Mouse (Mus musculus): ENCODE results near the gene Dtnb. TPM values are rescaled to one million over a fixed set of nuclear protein-coding genes. Genes with fewer than 3 reads are reported as not detected.
A peak's percentile ranks its signal among the peaks of the same experiment; 100 is the strongest.

Gene Dtnb
- polyA plus RNA-seq, 1 experiment from 2014 or later = 36.0 TPM

DNA sequence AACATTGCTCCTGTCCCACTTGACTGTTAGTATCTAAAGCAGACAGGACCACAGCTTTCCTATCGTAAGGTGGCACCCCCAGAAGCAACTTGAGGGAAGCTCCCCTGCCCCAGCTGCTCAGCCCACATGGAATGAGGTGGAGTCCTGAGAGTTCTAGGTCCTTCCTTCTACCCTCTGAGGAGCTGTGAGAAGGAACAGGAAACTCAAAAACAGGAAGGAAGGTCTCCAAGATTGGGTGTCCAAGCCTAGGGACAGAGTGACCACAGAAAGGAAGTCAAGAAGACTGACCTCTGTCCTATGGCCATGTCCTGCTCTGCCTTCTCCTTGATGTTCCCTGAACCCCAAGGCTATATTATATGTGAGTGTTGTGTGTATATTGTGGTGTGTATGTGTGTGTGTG, 227.4 kb downstream of the Dtnb start:
- H3K4me2 ChIP-seq (replicated peaks; ENCODE audit: low read depth, low read length) = no peak overlapping the region
- H3K9me3 ChIP-seq (ENCODE audit: control insufficient read depth, low read length) = no peaks in the 10 kb centered on the region
- WGBS = 88% methylated on average over 1 of the region's 1 CpGs
- H3K27me3 ChIP-seq (ENCODE audit: control insufficient read depth, insufficient read depth, low read length) = 0 out of 2 replicates have a peak, but pooled peaks cover 4% of the 10 kb centered on the region
- H3K36me3 ChIP-seq (ENCODE audit: control insufficient read depth, insufficient read depth, low read length) = no peaks in the 10 kb centered on the region
- DNase-seq (ENCODE audit: low spot score) (no peak), ATAC-seq (ENCODE audit: low FRiP score) (no peak)
- H3K9ac ChIP-seq (ENCODE audit: low read depth, low read length) = no peak overlapping the region
- no peak overlapping the region for H3K27ac ChIP-seq (ENCODE audit: low read depth, low read length)
- H3K4me3 ChIP-seq (ENCODE audit: low read depth, low read length) = no peak overlapping the region
- no peaks in the 10 kb centered on the region for H3K4me1 ChIP-seq (replicated peaks; ENCODE audit: control insufficient read depth, insufficient read depth, low read length)

DNA sequence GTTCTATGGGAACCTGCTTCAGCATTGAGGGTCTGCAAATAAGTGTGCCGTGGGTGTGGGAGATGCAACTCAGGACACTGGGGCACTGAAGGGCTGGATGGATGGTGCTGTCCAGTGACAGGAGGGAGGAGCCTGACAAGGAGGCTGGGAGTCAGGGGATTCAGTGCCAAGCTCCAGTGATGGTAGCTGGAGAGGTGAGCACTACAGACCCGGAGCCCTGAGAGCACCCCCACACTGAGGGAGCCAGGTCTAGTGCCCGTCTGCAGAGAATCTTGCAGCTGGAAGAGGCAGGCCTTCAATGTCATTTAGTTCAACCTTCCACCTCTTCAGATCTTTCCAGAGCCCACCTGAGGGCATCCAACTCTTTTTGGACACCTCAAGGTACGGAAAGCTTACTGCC, 233.7 kb downstream of the Dtnb start, which contains the start of gene Dnmt3a:
Gene Dnmt3a (plus strand): TSS at position 156 of the 400 bp plus-strand sequence.
- Histone ChIP-seq H3K36me3 (ENCODE audit: control insufficient read depth, insufficient read depth, low read length) (no peaks in the 10 kb centered on the region), H3K27ac (ENCODE audit: low read depth, low read length) (peak within 1 kb of the TSS; percentile 76), H3K9ac (ENCODE audit: low read depth, low read length) (peak within 1 kb of the TSS; percentile 85), H3K9me3 (ENCODE audit: control insufficient read depth, low read length) (no peaks in the 10 kb centered on the region), H3K4me2 (replicated peaks; ENCODE audit: low read depth, low read length) (peak within 1 kb of the TSS; percentile 94), H3K4me1 (replicated peaks; ENCODE audit: control insufficient read depth, insufficient read depth, low read length) (no peaks in the 10 kb centered on the region; the same call in 1 of the 2 replicates), H3K27me3 (ENCODE audit: control insufficient read depth, insufficient read depth, low read length) (peaks cover 11% of the 10 kb centered on the region; the same call in 1 of the 2 replicates), H3K4me3 (ENCODE audit: low read depth, low read length) (peak within 1 kb of the TSS; percentile 78)
- WGBS = 22% methylated on average over 4 of the region's 4 CpGs
- DNase-seq (ENCODE audit: low spot score) (no peak), ATAC-seq (ENCODE audit: low FRiP score) (peak; percentile 28)

DNA sequence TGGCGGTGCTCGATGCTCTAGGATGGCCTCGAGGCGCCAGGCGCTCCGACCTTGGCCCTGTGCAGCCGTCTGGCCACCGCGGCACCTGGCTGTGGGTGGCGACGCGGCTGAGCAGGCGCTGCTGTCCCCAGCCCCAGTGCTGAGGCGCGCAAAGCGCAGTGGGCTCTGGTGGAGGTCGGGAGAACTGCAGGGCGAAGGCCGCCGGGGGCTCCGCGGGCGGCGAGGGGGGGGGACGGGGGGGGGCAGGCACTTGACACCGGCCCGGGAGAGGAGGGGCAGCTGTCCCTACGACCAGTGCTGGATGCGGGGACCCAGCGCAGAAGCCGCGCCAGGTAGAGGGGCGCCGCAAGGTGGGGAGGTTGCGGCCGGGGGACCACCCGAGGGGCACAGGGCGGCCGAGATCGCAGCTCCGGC, 234.1 kb downstream of the Dtnb start:
- under 1% methylated on average over 28 of the region's 41 CpGs for WGBS
- H3K9me3 ChIP-seq (ENCODE audit: control insufficient read depth, low read length) = no peaks in the 10 kb centered on the region
- peak overlapping the region; percentile 94 for H3K4me2 ChIP-seq (replicated peaks; ENCODE audit: low read depth, low read length)
- peak overlapping the region; percentile 78 for H3K4me3 ChIP-seq (ENCODE audit: low read depth, low read length)
- ATAC-seq (ENCODE audit: low FRiP score) (peak; percentile 87), DNase-seq (ENCODE audit: low spot score) (peak; percentile 79)
- no peaks in the 10 kb centered on the region for H3K36me3 ChIP-seq (ENCODE audit: control insufficient read depth, insufficient read depth, low read length)
- H3K27ac ChIP-seq (ENCODE audit: low read depth, low read length) = peak overlapping the region; percentile 76
- H3K4me1 ChIP-seq (replicated peaks; ENCODE audit: control insufficient read depth, insufficient read depth, low read length) = no peaks in the 10 kb centered on the region; the same call in 1 of the 2 replicates
- H3K9ac ChIP-seq (ENCODE audit: low read depth, low read length) = peak overlapping the region; percentile 85
- peaks cover 11% of the 10 kb centered on the region; the same call in 1 of the 2 replicates for H3K27me3 ChIP-seq (ENCODE audit: control insufficient read depth, insufficient read depth, low read length)

DNA sequence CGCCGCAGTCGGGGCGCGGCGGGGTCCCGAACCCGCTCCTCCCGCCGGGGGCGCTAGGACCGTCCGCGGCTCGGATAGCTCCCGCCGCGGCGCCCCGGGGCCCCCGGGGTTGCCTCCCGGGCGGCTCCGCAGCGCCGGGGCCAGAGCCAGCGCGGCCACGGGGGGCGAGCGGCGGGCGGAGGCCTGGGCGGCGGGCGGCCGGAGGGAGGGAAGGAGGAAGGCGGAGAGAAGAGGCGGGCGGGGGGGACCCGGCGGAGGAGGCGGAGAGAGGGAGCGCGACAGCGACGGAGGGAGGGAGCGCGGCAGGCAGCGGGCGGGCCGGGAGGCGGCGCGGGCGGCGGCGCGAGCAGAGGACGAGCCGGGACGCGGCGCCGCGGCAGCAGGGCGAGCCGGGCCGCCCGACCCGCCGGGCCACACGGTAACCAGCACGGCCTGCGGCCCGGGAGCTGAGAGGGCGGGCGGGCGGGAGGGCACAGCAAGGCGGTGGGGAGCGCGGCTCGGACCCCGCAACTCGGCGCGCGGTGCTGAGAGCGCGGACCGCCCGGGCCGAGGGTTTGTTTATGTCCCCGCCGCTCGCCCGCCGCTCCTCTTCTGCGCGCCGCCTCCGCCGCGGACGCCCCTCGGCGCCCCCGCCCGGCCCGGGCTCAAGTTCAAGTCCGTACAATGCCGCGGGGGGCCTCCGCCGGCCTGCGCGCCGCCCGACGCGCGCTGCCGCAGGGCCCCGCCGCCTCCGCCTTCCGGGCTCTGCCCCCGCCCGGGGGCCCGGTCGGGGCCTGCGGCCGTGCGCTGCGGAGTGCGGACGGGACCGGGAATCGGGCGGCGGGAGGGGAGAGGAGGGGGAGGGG, 234.7 kb downstream of the Dtnb start:
- peak overlapping the region; percentile 78 for H3K4me3 ChIP-seq (ENCODE audit: low read depth, low read length)
- H3K9me3 ChIP-seq (ENCODE audit: control insufficient read depth, low read length) = no peaks in the 10 kb centered on the region
- H3K36me3 ChIP-seq (ENCODE audit: control insufficient read depth, insufficient read depth, low read length) = no peaks in the 10 kb centered on the region
- peak overlapping the region; percentile 85 for H3K9ac ChIP-seq (ENCODE audit: low read depth, low read length)
- peaks cover 11% of the 10 kb centered on the region; the same call in 1 of the 2 replicates for H3K27me3 ChIP-seq (ENCODE audit: control insufficient read depth, insufficient read depth, low read length)
- ATAC-seq (ENCODE audit: low FRiP score) (peak; percentile 36), DNase-seq (ENCODE audit: low spot score) (peak; percentile 65)
- H3K27ac ChIP-seq (ENCODE audit: low read depth, low read length) = peak overlapping the region; percentile 76
- WGBS = 1% methylated on average over 16 of the region's 141 CpGs
- no peaks in the 10 kb centered on the region; the same call in 1 of the 2 replicates for H3K4me1 ChIP-seq (replicated peaks; ENCODE audit: control insufficient read depth, insufficient read depth, low read length)
- H3K4me2 ChIP-seq (replicated peaks; ENCODE audit: low read depth, low read length) = peak overlapping the region; percentile 94

DNA sequence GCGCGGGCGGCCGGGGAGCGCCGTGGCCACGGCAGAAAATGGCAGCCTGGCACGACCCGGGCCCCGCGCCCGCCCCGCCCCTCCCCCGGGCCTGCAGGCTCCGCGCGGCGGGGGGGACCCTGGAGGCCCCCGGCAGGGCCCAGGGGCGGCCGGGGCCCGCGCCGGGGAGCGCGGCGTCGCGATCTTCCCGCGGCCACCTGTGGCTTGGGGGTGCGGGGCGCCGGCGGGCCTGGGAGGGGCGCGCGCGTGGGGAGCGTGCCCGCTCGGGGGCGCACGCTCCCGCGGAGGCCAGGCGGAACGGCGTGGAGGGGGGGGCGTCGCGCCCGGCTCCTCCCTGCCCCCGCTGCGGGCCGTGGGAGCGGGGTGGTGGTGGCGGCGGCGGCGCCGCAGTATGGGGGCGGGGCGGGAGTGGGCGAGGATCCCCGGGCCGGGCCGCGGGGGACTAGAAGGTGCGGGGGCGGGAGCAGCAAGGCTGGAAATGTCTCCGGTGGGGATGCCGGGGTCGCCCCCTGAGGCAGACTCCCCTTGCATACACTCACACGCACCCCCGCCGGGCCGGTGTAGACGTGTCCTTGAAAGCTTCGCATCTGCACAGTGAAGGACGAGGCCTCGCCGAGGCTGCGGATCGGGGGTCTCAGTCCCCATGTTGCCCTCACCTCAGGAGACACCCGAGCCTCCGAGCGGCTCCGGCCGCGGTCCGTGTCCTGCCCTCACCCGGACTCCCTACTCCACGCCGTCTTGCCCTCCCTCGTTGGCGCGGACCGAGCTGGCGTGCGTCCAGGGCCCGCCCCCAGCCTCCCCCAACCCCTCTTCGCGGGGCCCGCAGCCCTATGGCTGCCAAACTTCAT, 235.6 kb downstream of the Dtnb start:
- peak overlapping the region; percentile 78 for H3K4me3 ChIP-seq (ENCODE audit: low read depth, low read length)
- peaks cover 11% of the 10 kb centered on the region; the same call in 1 of the 2 replicates for H3K27me3 ChIP-seq (ENCODE audit: control insufficient read depth, insufficient read depth, low read length)
- ATAC-seq (ENCODE audit: low FRiP score) (peak; percentile 54), DNase-seq (ENCODE audit: low spot score) (peak; percentile 67)
- no peaks in the 10 kb centered on the region for H3K36me3 ChIP-seq (ENCODE audit: control insufficient read depth, insufficient read depth, low read length)
- H3K9me3 ChIP-seq (ENCODE audit: control insufficient read depth, low read length) = no peaks in the 10 kb centered on the region
- H3K9ac ChIP-seq (ENCODE audit: low read depth, low read length) = peak overlapping the region; percentile 85
- H3K27ac ChIP-seq (ENCODE audit: low read depth, low read length) = peak overlapping the region; percentile 76
- WGBS = 0% methylated on average over 65 of the region's 105 CpGs
- H3K4me2 ChIP-seq (replicated peaks; ENCODE audit: low read depth, low read length) = peak overlapping the region; percentile 94
- H3K4me1 ChIP-seq (replicated peaks; ENCODE audit: control insufficient read depth, insufficient read depth, low read length) = no peaks in the 10 kb centered on the region; the same call in 1 of the 2 replicates

DNA sequence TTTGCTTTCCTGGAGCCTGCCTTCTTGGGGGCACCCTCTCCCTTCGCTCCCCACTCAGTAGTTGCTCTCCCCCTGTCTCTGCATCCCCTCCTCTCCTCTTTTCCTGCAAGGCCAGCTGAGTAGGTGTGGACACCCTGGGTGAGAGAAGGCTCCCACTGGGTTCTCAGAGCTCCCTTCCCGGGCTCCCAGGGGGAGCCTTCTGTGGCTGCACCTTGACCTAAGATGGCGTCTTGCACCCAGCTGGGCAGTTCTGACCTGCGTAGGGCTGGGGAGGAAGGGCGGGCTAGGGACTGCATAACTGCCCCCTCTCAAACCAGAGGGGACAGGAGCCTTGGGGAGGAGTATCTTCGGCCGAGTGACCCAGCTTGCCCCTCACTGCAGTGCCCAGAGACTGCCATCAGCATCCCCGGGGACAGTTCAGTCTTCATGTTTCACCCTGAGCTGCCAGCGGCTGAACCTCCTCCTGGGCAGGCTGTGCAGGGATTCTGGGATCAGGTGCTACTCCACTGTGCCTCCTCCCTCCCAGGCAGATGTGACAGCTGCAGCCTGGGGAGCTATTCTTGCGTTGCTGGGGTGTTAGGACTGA, 236.3 kb downstream of the Dtnb start:
- Histone ChIP-seq H3K9me3 (ENCODE audit: control insufficient read depth, low read length) (no peaks in the 10 kb centered on the region), H3K36me3 (ENCODE audit: control insufficient read depth, insufficient read depth, low read length) (no peaks in the 10 kb centered on the region), H3K4me3 (ENCODE audit: low read depth, low read length) (peak overlapping the region; percentile 78), H3K4me2 (replicated peaks; ENCODE audit: low read depth, low read length) (peak overlapping the region; percentile 94), H3K9ac (ENCODE audit: low read depth, low read length) (peak overlapping the region; percentile 85; the same call in 1 of the 2 replicates), H3K4me1 (replicated peaks; ENCODE audit: control insufficient read depth, insufficient read depth, low read length) (no peaks in the 10 kb centered on the region; the same call in 1 of the 2 replicates), H3K27ac (ENCODE audit: low read depth, low read length) (no peak overlapping the region), H3K27me3 (ENCODE audit: control insufficient read depth, insufficient read depth, low read length) (peaks cover 11% of the 10 kb centered on the region; the same call in 1 of the 2 replicates)
- 5% methylated on average over 10 of the region's 10 CpGs for WGBS
- ATAC-seq (ENCODE audit: low FRiP score) (peak; percentile 9; the same call in 1 of the 2 replicates), DNase-seq (ENCODE audit: low spot score) (peak; percentile 38)

DNA sequence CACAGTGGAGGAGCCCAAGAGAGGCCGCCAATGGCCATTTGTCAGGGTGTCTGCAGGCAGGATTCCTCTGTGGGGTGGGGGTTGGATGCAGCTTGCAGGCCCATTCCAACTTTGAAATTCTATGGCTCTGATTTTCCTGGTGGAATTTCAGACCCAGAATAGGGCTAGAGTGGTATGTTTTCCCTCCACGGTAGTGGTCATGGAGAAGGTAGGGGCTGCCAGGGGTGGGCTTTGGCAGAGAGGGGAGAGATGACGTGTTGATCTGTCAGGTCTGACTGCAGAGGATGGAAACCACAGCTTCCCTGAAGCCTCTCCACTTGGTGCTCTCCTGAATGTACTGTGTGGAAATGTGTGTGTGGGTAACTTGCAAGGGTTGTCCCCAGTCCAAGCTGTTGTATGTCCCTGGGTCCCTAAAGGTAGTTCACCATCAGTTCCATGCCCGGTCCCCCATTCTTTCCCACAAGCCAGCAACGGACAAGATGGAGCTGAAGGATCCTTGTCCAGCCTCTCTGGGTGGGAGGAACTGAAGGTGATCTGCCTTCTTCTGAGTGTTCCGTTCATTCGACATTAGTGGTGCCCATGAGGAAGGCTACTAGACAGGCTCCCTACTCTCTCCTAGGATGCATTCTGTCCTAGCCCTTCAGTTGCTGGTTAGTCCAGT, 237.5 kb downstream of the Dtnb start:
- no peak overlapping the region for H3K27ac ChIP-seq (ENCODE audit: low read depth, low read length)
- DNase-seq (ENCODE audit: low spot score) (no peak), ATAC-seq (ENCODE audit: low FRiP score) (no peak)
- WGBS = 77% methylated on average over 7 of the region's 7 CpGs
- H3K4me1 ChIP-seq (replicated peaks; ENCODE audit: control insufficient read depth, insufficient read depth, low read length) = no peaks in the 10 kb centered on the region; the same call in 1 of the 2 replicates
- H3K4me2 ChIP-seq (replicated peaks; ENCODE audit: low read depth, low read length) = no peak overlapping the region
- no peak overlapping the region for H3K9ac ChIP-seq (ENCODE audit: low read depth, low read length)
- H3K27me3 ChIP-seq (ENCODE audit: control insufficient read depth, insufficient read depth, low read length) = peaks cover 7% of the 10 kb centered on the region; the same call in 1 of the 2 replicates
- no peaks in the 10 kb centered on the region for H3K36me3 ChIP-seq (ENCODE audit: control insufficient read depth, insufficient read depth, low read length)
- no peaks in the 10 kb centered on the region for H3K9me3 ChIP-seq (ENCODE audit: control insufficient read depth, low read length)
- H3K4me3 ChIP-seq (ENCODE audit: low read depth, low read length) = no peak overlapping the region

Measured in hindbrain, embryonic 11.5 days (tissue).